Mouse (Mus musculus) spleen, adult 12 weeks (tissue): ENCODE data around the gene Sec63.
A peak's percentile ranks its signal among the peaks of the same experiment; 100 is the strongest.

Experiments used
- DNase-seq: peaks from one replicate; pipeline ENCODE4 v3.0.0; 2022; ENCODE audit warnings: low spot score

Gene Sec63

DNA sequence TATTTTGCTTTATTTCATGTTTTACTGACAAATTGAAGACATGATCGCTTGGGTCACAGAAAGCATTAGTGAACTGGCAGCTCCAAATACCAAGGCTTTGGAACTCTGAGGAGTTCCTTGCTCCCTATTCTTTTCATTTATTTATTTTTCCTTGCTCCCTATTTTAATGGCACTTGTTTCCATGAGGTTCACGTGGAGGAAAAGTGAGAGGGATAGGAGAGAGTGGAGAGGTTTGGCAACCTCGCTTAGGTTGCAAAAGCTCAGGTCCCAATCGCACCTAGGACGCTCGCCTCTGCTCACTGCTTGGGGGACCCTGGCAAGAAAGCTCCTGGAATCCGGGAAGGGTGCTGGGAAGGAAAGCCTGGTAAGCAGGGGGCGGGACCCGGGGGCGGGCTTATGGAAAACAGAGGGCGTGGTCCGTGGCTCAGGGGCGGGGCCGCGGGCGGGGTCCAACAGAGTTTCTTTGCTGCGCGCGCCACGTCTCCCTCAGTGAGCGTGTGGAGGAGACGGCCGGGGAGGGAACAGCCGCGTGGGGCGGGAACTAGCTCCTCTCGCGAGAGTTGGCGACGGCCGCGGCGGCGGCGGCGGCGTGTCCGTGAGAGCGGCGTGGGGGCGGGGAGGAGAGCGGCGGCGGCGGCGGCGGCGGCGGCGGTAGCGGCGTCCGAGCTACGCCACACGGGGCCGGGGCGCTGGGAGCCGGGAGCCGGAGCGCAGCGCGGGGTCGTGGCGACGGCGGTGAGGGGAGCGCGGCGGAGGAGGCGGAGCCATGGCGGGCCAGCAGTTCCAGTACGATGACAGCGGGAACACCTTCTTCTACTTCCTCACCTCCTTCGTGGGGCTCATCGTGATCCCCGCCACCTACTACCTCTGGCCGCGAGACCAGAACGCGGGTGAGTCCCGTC is at the start of gene Sec63:
Sec63 (plus strand) TSS at position 498 of the 902 bp plus-strand sequence.
- DNase-seq, result peak; percentile 93

DNA sequence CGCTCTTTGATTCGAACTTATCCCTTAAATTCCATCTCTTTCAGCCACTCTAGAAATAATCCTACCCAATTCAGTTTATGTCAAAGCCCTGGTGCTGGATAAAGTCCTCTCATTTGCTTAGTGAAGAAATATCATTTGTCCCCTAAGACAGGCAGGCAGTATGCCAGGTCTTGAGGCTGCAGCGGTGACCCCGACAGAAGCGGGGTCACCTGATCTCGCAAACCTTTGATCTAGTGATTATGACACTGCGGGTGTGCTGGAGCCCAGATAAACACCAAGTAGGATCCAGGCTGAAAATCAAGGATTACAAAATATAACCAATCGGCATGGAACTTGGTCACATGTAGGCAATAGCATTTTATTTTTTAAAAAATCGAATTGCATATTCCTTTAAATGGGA is 46.6 kb upstream of the Sec63 start:
- DNase-seq, result no peak

DNA sequence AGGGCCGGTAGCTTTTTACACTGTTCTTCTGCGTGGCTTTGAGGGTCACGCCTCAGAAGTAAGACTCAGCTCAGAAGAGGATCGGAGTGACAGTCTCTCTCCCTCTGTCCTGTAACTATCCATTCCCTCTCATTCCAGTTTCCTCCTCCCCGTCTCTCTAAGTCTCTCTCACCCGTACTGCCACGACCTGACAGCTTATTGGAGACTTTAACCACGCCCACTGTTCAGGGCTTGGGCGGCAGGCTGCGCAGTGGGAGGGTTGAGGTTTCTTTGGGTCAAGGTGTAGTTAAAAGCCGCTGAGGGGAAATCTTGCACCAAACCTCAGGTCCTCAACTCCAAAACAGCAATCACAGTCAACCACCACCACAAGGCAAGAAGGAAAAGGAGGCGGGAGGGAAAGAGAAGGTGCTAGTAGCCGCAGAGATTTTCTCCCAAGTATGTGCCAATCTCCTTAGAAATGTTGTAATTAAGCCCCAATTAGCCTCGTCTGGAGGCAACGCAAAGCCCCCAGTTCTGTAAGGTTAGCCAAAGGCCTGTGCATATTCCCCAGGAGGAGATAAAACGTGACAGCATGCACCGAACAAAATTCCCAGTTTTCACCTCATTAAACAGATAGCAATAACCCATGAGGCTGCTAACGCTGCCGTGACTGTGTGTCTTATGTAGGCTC is 45.8 kb upstream of the Sec63 start:
- no peak for DNase-seq

DNA sequence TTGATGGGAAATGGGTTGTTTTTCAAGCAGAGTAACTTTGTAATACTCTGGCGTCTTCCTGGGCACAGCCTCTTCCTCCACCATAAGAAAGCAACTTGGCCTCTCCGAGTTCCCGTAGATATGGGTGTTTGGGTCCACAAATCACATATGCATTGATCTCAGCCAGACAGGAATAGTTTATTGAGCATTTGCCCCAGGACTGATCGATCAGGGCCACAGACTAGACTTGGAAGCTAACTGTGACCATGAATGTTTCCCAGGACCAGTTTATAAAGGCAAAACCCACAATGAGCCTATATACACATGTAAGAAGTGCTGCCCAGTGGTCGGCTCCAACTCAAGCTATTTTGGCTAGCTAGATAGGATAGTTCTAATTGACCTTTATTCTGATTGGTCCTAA is 39.2 kb upstream of the Sec63 start:
- no peak for DNase-seq

DNA sequence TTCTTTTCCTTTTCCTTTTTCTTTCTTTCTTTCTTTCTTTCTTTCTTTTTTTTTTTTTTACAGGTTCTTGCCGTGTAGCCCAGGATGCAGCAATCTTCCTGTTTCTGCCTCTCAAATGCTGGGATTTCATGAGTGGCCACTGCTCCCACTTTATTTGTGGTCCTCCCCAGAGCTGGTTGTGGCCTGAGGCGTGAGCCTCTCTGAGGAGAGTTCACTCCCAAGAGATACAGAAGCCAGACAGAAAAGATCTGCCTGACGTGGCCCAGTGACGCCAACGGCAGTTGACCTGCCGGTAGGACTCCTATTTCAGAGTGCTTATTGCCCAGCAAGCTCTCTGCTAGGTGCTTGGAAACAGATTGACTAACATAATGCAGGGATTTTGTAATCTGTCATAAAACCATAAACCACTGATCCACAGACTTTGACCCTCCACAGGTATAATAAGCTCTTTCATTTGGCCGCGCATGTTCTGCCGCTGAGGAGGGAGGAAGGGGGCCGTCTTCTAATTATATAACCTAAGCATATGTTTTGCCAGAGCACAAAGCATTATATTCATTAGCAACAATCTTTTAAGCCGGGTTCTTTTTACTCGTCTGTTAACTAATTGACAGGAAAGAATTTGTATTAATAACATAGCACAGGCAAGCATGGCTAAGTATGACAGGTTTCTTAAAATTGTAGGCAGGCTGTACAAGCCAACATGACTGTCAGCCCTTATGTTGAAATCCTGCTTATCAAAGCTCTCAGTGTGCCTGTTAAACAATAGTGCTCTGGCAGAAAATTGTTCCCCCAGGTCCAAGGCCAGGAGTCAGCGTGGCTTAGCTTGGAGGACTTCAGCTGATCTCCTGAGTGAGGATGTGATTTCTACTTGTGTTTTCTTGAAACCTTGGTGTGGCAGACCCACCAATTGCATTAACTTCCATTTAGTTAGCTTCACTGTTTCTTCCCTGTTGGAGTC is 37.7 kb upstream of the Sec63 start:
- no peak for DNase-seq

DNA sequence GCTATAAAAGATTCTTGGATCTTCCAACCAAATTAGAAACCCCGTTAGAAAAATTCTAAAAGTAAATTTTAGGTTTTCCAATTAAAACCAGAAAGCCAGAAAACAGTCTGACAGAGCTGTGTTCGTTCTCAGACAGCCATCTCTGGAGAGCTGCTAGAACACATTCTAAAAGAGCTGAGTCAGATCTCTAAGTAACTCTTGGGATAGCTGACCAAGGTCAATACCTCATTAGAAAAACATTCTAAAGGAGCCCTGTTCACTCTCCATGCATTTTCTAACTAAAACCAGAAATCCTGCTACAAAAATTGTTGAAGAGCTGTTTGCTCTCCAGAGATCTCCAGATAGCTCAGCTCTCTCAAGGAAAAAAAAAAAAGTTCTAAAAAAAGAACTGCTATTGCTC is 31.7 kb upstream of the Sec63 start:
- DNase-seq, result no peak

DNA sequence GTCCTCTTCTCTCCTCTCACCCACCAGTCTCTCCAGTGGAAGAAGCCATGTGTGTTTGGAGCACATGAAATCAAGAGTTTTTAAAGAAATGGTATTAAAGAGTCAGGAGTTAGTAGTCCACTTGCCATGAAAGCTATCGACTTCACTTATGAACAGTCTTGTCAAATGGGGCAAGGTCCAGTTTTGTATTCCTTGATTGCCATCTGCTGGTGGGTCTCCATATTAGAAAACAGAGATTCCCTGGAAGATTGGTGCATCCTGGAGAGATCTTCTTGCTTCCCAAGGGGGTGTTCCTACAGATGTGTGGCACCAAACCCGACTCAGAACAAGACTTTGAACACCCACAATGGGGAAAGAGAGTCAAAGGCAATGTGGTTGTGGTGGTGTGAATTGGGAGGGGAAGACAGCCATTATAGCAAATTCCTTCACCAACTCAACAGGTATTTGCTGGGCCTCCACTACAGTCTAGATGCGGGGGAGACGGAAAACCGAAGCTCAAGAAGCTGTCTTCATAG is 26.7 kb upstream of the Sec63 start:
- no peak for DNase-seq

DNA sequence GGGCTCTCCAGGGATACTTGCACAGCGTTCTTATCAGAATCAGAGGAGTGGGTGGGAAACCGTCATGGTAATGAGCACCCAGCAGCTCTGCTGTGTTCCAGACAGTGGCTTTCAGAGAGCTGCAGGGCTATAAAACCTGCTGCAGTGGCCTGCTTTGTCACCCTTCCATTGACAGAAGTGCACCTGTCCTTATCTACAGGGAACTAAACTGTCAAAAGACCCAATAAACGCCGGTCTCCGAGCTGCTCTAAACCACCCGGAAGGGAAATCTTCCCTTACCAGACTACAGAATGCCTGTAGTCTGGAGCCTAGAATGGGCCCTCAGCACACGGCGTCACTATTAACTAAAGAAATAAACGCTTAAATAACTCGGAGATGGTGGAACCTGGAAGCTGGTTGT is 9.5 kb upstream of the Sec63 start:
- DNase-seq, result no peak

DNA sequence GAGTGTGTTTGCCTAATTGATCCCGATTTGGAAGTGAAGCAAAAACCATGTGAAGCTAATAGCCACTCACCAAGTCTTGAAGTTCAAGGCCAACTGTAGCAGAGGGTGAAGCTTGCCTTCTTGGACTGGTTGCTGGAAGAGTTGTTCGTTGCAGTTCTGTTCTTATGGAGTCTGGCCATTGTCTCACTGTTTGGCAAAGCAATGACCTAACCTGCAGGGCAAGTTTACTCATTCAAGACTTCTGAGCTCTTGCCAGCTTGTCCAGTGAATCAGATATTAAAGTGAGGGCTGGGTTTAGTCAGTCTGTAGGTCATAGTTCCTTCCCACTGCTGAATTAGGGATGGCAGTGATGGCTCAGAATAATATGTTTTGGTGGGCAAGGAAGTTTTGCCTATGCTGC is 7.0 kb upstream of the Sec63 start:
- no peak for DNase-seq

DNA sequence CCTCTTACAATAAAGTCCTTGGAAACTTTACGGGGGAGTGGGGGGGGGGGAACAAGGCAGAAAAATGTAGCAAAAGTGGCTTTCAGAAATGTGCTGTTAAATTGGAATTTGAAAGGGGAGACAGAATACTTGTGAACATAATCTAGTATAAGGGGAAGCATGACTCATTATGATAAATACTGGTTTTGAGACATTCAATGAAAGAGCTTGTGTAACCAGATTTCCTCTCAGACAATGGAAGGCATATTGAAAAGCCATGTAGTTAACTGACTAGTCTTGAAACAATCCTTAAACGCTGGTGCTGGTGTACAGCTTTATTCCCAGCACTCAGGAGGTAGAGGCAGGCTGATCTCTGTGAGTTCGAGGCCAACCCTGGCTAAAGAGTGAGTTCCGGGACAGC is 1.6 kb upstream of the Sec63 start:
- no peak for DNase-seq

DNA sequence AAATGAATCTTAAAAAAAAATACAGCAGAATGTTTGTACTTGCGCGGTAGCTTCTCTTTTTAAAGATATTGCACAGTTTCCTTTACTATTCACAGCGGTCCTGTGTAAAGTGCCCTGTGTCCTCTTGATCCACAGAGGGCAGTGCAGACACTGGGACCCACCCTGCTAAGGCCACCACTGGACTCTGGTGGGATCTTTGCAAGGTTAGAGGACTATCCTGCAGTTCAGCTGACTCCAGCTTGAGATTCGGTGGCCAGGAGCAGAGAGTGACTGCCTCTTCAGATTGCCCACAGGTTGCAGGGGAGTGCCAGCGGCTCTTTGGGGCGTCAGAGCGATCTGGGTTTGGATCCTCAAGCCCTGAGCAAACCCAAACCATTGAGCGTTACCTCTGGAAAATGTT is 967 bp upstream of the Sec63 start:
- DNase-seq, result no peak

DNA sequence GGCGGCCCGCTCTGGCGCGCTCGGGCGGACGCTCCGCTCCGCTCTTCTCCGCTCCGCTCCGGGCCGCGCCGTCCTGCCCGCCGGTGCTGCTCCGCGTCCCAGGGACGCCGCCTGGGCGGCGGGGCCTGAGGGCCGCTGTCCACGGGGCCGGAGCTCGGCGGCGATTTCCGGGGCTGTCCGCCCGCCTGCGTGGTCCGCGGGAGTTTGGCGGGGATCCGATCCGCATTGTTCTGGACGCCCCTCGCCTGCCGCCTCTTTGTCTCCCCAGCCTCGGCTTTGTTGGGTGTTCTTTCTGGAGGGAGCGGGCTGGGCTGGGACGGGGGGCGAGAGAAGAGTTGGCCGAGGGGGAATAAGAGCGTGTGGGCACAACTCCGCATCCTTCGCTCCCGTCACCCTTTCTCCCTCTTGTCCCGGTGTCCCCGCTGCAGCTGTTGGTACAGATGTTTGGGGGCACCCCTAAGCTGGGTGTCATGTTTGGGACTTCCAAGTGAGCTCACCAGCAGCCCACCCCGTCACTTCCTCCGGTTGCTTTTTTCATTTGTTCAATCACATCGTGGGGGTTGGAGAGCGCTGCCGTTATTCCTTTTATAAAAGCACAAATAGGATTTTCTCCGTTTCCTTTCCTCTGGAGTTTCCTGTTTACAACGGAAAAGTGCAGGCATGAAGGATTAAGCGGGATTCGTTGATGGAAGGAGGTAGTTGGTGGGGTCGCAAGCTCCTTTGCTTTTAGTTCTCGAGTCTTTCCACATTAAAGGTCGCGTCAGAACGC is 789 bp downstream of the Sec63 start:
- peak; percentile 5 for DNase-seq

DNA sequence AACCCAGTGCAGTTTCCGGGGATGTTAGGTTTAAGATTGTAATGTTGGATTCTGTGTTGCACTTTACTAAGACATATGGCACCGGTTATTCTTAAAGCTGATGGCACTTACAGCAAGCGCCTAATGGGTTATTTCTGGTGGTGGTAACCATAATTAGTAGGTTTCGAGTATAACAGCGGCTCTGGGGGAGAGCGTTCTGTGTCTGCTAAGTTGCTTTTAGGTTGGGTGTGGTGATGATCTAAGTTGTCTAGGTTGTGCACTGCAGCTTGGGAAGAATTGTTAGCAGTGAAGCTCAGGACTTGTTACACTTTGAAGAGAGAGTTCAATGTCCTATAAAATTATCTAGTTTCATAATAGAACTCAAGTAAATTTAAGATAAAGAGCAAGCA is 1.4 kb downstream of the Sec63 start:
- DNase-seq, result no peak

DNA sequence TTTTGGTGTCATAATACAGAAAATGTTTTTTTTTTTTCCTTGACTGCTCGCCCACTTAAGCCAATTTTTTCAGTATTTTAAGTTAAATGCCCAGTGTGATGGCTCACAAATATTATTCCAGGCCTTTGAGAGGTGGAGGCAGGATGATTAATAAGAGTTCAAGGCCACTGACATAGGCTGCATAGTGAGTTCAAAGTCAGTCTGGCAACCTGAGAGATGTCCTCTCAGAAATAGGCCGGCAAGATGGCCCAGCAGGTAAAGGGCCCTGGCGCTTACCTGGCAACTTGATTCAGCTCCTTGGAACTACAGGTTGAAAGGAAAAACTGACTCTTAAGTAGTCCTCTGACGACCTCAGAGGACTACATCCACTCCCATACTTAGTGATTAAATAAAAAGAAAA is 1.9 kb downstream of the Sec63 start:
- no peak for DNase-seq

DNA sequence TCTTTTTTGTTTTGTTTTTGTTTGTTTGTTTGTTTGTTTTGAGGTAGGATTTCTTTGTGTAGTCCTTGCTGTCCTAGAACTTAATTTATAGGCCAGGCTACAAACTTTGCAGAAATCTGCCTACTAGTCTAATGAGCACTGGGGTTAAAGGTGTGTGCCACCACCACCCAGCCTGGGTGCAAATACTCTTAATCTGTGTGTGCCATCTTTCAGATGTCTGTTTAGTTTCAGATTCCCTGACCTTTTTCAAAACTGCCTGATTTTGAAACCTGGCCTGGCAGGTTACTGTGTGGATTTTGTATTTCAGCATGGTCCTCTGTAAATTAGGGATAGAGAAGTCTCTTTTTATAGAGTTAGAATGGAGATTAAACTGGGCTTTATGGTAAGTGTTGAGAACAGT is 4.0 kb downstream of the Sec63 start:
- no peak for DNase-seq

DNA sequence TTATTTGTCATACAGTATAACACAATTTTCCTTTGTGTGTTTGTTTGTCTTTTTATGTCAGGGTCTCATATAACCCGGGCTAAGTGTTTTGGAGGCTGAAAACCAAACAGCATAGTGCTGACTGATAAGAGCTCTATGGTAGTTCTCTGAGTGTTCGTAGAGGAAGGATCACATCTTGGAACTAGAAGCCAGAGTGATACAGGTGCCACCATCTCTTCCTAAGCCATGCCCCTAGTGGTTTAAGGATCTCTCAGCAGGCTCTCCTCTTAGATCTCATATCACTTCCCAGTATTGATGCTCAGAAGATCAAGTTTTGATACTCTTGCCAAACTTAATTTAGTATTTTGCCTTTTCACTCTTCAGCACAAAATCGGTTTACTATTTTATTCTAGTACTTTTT is 14.2 kb downstream of the Sec63 start:
- DNase-seq, result no peak

DNA sequence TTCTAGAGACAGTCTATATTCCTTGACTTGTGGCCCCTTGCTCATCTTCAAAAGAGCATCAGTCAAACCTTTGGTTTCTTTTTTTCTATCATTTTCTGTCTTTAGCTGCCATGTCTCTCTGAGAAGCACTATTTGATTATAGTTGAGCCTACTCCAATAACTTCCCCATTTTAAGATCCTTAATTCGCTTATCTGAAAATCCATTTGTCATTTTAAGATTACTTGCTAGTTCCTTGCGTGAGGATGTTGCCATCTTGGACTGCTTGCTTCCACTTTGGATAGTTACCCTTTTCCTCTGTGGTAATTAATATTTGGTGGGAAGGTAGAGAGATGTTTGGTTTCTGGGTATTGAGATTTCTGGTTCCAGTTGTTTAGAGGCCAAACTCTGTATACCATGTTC is 19.5 kb downstream of the Sec63 start:
- no peak for DNase-seq

DNA sequence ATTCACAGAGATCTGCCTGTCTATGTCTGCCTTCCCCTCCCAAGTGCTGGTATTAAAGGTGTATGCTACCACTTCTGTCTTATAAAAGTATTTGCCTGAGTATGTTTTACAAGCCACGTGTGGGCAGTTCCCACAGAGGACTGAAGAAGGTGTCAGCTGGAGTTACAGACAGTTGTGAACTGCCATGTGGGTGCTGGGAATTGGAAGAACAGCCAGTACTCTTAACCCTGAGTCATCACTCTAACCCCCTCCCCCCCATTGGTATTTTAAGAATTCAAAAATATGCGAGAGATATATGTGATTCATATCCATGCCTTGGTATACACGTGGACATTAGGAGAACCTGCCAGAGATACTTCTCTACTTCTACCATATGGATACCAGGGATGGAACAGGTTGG is 20.4 kb downstream of the Sec63 start:
- DNase-seq, result no peak

DNA sequence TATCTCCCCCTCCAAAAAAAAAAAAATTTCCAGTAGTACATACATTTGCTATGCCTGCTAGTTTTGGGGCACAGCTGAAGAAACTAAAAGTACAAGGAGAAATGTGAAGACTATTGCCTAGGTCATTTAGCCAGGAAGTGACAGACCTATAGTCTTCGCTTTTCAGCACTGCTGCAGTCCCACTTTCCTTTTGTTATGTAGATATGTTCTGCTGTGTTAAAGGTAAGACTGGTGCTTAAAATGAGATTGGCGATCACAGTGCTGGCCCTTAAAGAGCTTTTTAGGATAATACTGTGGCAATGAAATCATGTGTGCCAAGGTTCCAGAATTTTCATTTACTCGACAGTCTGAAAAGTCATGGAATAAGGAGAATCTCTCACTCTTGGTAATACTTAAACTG is 39.6 kb downstream of the Sec63 start:
- no peak for DNase-seq

DNA sequence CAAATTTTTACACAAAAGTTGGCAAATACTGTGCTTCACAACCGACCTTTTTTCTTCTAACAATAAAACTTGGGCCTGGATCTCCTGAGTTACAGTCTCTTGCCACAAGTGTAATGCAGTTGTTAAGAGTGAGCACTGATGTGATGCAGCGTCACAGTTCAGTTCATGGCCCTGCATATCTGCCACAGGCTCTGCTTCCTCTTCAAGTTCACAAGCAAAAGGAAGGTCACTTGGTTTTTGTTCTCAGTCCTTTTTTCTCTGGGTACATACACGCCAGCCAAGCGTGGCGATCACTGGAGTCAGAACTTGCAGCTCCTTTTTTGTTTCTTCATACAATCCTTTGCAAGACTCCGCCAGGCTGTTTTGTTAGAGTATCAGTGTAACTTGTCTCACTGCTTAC is 64.6 kb downstream of the Sec63 start:
- no peak for DNase-seq

DNA sequence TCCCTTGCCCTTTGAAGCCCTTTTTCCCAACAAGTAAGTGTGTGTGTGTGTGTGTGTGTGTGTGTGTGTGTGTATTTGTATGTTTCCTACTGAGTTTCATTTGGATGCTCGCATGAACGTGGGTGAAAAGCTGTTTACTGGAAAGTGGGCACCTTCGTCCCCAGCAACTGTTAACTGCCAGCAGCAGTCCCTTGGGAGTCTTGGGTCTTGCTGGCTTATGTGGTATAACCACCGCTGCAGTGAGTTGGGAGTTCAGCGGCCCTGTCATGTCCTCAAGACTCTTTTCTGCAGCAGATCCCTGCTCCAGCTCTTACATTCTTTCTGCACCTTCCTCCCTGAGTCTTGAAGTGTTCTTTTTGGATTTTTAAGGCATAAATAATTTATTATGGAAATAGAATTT is 65.9 kb downstream of the Sec63 start:
- DNase-seq, result no peak

DNA sequence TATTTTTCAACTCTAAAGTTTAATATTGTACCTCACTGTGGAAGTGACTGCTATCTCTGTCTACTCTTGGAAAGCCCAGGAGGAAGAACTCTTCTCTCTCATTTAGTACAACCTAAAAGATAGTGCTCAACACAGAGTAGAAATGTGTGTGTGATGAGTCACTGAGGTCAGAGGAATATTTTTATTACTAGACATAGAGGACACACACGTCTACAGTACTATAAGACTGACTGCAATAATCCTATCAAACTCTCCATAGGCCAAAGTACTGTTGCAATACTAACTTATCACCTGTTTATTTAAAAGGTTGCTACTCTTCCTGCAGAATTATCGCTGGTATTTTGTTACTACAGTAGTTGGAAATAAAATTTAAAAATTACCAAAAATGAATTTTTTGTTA is 68.7 kb downstream of the Sec63 start:
- DNase-seq, result no peak
